Mouse (Mus musculus) cerebellum, adult 11-12 months (tissue): ENCODE measurements around the gene Fam124b.

Source experiments
- DNase-seq: peaks from one replicate; pipeline ENCODE4 v3.0.0; 2022

The Fam124b gene

DNA sequence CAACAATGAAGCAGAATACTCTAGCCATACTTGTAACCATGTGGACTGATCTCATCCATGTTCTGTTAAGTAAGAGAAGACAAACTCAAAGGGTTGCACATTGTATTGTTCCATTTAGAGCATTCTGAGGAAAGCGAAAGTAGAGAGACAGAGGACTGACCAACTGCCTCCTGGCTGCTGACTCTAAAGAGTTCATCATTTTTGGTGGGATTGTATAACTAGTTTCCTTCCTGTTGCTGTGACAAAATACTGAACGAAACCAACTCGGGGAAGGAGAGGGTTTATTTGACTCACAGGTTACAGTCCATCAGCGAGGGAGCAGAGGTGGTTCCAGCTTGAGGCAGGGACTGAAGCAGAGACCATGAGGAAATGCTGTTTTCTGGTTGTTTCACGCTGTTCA lies 50.6 kb downstream of the Fam124b start:
- DNase-seq = no peak

DNA sequence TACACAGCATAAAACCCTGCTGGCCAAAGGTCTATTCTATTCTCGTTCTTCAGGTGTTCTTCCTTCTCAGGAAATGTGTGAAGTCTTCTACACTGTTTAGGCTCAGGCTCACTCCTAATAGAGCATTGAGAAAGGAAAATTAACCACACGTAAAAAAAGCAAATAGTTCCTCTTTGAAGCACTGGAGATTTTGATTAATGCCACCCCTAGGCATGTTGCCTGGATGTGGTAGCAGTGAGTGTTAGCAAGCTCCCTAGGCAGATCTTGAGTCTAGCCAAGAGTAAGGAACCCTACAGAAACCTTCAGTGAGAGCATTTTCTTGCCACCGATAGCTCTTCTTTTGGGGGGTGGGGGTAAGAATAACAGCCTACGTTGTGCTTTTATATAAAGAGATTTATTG lies 51.7 kb downstream of the Fam124b start:
- no peak for DNase-seq

DNA sequence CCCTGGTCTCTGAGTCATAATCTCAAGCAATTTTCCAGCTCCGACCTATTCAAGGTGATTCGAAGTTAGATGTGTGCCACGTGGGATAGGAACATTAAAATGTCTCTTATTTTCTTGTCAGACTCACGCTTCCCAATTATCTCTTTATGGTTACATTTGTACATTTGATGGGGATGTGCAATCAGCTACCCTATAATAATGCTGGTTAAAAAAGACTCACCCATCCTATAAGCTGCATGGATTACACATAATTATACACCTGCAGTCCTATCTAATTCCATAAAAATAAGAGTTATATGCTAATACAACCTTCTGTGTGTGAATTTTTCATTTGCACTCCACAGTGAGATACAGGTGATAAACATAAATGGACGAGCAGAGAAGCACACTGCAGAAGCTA lies 52.9 kb downstream of the Fam124b start:
- no peak for DNase-seq

DNA sequence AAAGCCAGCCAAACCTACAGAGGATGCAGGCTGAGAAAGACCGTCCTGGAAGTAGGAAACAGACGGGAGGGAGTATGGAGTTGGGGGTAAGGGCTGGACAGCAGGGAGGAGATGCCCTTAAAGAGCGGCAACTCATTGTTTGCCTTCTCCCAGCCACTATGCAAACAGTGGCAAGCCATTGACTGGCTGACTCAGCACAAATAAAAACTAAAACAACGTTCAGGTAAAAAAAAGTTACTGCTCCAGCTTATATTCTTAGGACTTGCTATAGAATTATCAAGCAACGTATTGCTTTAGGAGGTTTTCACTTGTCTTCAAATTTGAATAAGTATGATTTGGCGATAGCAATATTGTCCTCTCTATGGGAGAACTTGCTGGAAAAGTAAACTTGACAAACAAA lies 55.3 kb downstream of the Fam124b start:
- DNase-seq = no peak

DNA sequence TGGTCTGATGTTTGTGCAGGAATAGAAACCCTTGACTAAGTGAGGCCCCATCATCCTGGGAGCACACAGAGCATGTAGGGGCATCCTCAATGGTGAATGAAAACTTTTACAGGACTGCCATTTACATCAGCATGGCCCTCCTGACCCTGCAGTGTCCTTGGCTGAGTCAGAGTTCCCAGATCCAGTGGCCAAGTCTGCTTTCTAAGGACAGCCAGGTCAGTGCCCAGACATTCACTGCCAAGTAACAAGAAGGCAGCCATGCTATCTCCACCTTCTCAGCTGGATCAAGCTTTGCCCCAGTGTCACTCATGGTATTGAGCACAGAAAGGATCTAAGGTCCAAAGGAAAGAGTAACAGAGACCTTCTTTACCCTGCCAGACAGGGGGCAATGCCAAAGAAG lies 58.7 kb downstream of the Fam124b start:
- DNase-seq = no peak

DNA sequence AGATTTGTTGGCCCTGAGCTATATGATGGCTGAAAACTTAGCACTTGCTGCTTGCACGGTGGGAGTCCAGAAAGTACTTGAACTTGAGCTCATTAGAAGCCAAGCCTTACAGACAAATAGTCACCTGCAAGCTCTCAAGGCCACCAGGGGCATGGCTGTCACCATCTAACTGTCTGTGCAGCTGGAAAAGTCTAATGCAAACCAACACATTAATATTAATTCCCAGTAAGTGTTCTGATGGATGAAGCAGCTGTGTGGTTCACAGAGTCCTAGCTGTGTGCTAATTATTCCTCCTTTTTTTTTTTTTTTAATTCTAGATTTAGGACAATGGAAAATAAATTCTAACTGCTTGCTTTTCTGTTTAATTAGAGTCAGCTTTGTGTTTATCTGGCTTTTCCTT lies 63.4 kb downstream of the Fam124b start:
- DNase-seq = no peak

DNA sequence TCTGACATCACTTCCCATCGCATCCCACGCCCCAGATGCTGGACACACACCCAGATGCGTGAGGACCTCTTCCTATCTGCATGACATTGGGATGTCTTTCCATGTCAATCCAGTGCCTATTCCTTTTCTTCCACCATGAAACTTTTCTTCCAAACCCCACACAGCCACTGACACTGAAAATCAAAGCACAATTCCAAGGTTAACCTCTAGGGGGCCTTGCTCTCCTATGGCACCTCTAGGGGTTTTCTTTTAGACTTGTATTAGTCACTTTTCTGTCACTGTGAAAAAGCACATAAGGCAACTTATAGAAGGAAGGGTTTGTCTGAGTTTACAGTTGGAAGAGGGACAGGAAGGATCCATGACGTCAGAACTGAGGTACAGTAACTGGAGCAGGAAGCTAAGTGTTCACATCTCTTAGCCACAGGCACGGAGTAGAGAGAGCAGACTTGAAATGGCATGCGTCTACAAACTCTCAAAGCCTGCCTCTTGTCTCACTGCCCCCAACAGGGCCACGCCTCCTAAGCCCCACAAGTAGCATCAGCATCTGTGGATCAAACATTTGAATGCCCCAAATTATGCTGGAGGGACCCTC lies 65.1 kb downstream of the Fam124b start:
- no peak for DNase-seq

DNA sequence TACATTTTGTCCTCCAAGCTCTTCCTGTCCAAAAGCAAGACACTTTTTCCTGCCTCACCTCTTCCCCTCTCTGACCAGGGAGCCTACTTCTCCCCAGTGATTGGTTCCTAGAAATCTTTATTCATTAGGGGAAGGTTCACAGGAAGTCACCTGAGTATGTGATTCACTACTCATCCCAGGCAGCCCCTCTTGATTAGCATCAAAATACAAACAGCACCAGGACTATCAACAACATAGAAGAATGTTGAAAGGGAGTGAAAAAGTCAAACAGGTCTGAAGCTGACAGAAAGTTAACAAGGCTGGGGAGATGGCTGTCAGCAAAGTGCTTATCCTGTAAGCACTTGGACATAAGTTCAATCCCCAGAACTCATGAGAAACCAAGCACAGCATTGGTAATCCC lies 67.6 kb downstream of the Fam124b start:
- DNase-seq = no peak
